Mouse (Mus musculus): Measurements from ENCODE around the gene Phpt1. TPM values are rescaled to one million over a fixed set of nuclear protein-coding genes. Genes with fewer than 3 reads are reported as not detected.
A peak's percentile ranks its signal among the peaks of the same experiment; 100 is the strongest.

The Phpt1 gene
- total RNA-seq, 4 experiments from 2014 or later: 57.8 to 72.0 (median 64.7) TPM

GRCm38 (mm10) chr2:25582466-25583119, 7.6 kb upstream of the Phpt1 start:
- DNase-seq (ENCODE audit: low spot score in 2 of 2): peak; percentile 71 to 87

- DNase-seq (ENCODE audit: low spot score in 2 of 2): peak in 1 of 2 experiments; percentile 53
Measured at GRCm38 (mm10) chr2:25581901-25582301, 6.9 kb upstream of the Phpt1 start.

GRCm38 (mm10) chr2:25581294-25581864, 6.4 kb upstream of the Phpt1 start, which contains the start of gene Ajm1:
Gene Ajm1 (minus strand): TSS chr2:25581757.
- peak; percentile 72 to 74 for DNase-seq (ENCODE audit: low spot score in 2 of 2)

- DNase-seq (ENCODE audit: low spot score in 2 of 2): peak; percentile 36 to 58
Measured at GRCm38 (mm10) chr2:25580621-25581101, 5.6 kb upstream of the Phpt1 start.

- peak; percentile 32 to 55 for DNase-seq (ENCODE audit: low spot score in 2 of 2)
Measured at GRCm38 (mm10) chr2:25579737-25580460, 4.9 kb upstream of the Phpt1 start.

- DNase-seq (ENCODE audit: low spot score in 2 of 2): no peak
Measured at GRCm38 (mm10) chr2:25578796-25579736, 4.0 kb upstream of the Phpt1 start.

- DNase-seq (ENCODE audit: low spot score in 2 of 2): no peak
Measured at GRCm38 (mm10) chr2:25577951-25578795, 3.1 kb upstream of the Phpt1 start.

- peak; percentile 36 to 66 for DNase-seq (ENCODE audit: low spot score in 2 of 2)
Measured at GRCm38 (mm10) chr2:25576965-25577891, 2.2 kb upstream of the Phpt1 start.

- peak; percentile 38 to 74 for DNase-seq (ENCODE audit: low spot score in 2 of 2)
Measured at GRCm38 (mm10) chr2:25576028-25576850, 1.2 kb upstream of the Phpt1 start.

GRCm38 (mm10) chr2:25575432-25576027, 506 bp upstream of the Phpt1 start:
- peak in 1 of 2 experiments; percentile 27 for DNase-seq (ENCODE audit: low spot score in 2 of 2)

GRCm38 (mm10) chr2:25574136-25574535, 888 bp downstream of the Phpt1 start:
- DNase-seq (ENCODE audit: low spot score in 2 of 2): no peak

- DNase-seq (ENCODE audit: low spot score in 2 of 2): no peak
Measured at GRCm38 (mm10) chr2:25573068-25573467, 2.0 kb downstream of the Phpt1 start.

GRCm38 (mm10) chr2:25571221-25571620, 3.8 kb downstream of the Phpt1 start:
- DNase-seq (ENCODE audit: low spot score in 2 of 2): no peak

- no peak for DNase-seq (ENCODE audit: low spot score in 2 of 2)
Measured at GRCm38 (mm10) chr2:25569323-25569722, 5.7 kb downstream of the Phpt1 start.

- no peak for DNase-seq (ENCODE audit: low spot score in 2 of 2)
Measured at GRCm38 (mm10) chr2:25568473-25569019, 6.5 kb downstream of the Phpt1 start.

GRCm38 (mm10) chr2:25566558-25566957, 8.5 kb downstream of the Phpt1 start:
- DNase-seq (ENCODE audit: low spot score in 2 of 2): no peak

GRCm38 (mm10) chr2:25565741-25566140, 9.3 kb downstream of the Phpt1 start:
- DNase-seq (ENCODE audit: low spot score in 2 of 2): no peak

Measured in left cerebral cortex, adult 8-10 months (tissue).